Comparison of ENCODE assay signal across 22 mouse cellular contexts in genomic region chr10:71197036-71197785, GRCm38 (mm10). TPM values are rescaled to one million over a fixed set of nuclear protein-coding genes. Genes with fewer than 3 reads are reported as not detected.
DNase-seq lines count a peak whose midpoint lies in the region; ATAC-seq and TF ChIP-seq lines count a peak whose summit lies in the region.
"Had no signal": no experiment of that assay in that cellular context is flagged by ENCODE, and none has a peak within 500 bp of the region (broad histone marks: within the 10 kb centered on the region; RNA-seq: fewer than 3 reads in every experiment).

No protein-coding gene starts in this region.

- DNase-seq in heart, adult 2 months: peak in 1 of 2 experiments; percentile 17
- peak; percentile 38 for DNase-seq in kidney, postnatal 10 days
- no peak for DNase-seq in kidney, adult 18-20 months
- peak; percentile 27 for DNase-seq in R1 (ENCODE audit: low read depth, low spot score)
- DNase-seq in heart, postnatal 0 days (ENCODE audit: low spot score): no peak
- DNase-seq in adrenal gland, adult 18-20 months (ENCODE audit: low spot score in 2 of 2): no peak
- no peak for DNase-seq in limb, embryonic 10.5 days (ENCODE audit: low spot score)
- DNase-seq: adrenal gland, postnatal 36 days; cerebellum, adult 9-10 months; midbrain, embryonic 14.5 days; thymus, postnatal 4 days had no signal

- 43% methylated on average over 14 of the region's 14 CpGs for WGBS in heart, adult 2 months
- 53% methylated on average over 14 of the region's 14 CpGs for WGBS in heart, embryonic 12.5 days
- WGBS in heart, postnatal 0 days: 52% methylated on average over 14 of the region's 14 CpGs
- 71% methylated on average over 14 of the region's 14 CpGs for WGBS in limb, embryonic 10.5 days

- H3K4me1 ChIP-seq in heart, adult 2 months (ENCODE audit: control insufficient read depth, insufficient read depth, low read length): peaks cover 9% of the 10 kb centered on the region
- H3K4me1 ChIP-seq in heart, embryonic 12.5 days (replicated peaks): peaks cover 20% of the 10 kb centered on the region
- peaks cover 7% of the 10 kb centered on the region; the same call in 1 of the 2 replicates for H3K4me1 ChIP-seq in heart, postnatal 0 days (ENCODE audit: control insufficient read depth, insufficient read depth)
- no peaks in the 10 kb centered on the region for H3K4me1 ChIP-seq in limb, embryonic 10.5 days
- H3K4me1 ChIP-seq: embryonic facial prominence, embryonic 12.5 days; limb, embryonic 15.5 days had no signal

- H3K9me3 ChIP-seq in heart, embryonic 12.5 days (replicated peaks): no peaks in the 10 kb centered on the region
- no peaks in the 10 kb centered on the region for H3K9me3 ChIP-seq in heart, postnatal 0 days (replicated peaks; ENCODE audit: control insufficient read depth, low read length)
- H3K9me3 ChIP-seq in limb, embryonic 10.5 days (replicated peaks): no peaks in the 10 kb centered on the region
- H3K9me3 ChIP-seq: embryonic facial prominence, embryonic 12.5 days; forebrain, embryonic 15.5 days; hindbrain, embryonic 12.5 days; limb, embryonic 15.5 days; neural tube, embryonic 15.5 days had no signal

- H3K9ac ChIP-seq in heart, adult 2 months (ENCODE audit: low read depth, low read length): no peak overlapping the region
- H3K9ac ChIP-seq in heart, embryonic 12.5 days: no peak overlapping the region
- H3K9ac ChIP-seq in heart, postnatal 0 days (replicated peaks; ENCODE audit: low read depth, low read length): no peak overlapping the region
- H3K9ac ChIP-seq: embryonic facial prominence, embryonic 12.5 days; forebrain, embryonic 15.5 days; hindbrain, embryonic 12.5 days; limb, embryonic 15.5 days; neural tube, embryonic 15.5 days had no signal

- H3K27ac ChIP-seq in heart, adult 2 months: peak overlapping the region; percentile 15; the same call in 1 of the 2 replicates
- H3K27ac ChIP-seq in heart, embryonic 12.5 days (ENCODE audit: poor library complexity, severe bottlenecking): no peak overlapping the region
- H3K27ac ChIP-seq in heart, postnatal 0 days (ENCODE audit: low read depth): peak overlapping the region; percentile 20; the same call in 1 of the 2 replicates
- no peak overlapping the region for H3K27ac ChIP-seq in limb, embryonic 10.5 days
- H3K27ac ChIP-seq: embryonic facial prominence, embryonic 12.5 days; forebrain, embryonic 15.5 days; hindbrain, embryonic 12.5 days; limb, embryonic 15.5 days; neural tube, embryonic 15.5 days had no signal

- H3K4me2 ChIP-seq in heart, embryonic 12.5 days: no peak overlapping the region
- H3K4me2 ChIP-seq in heart, postnatal 0 days (ENCODE audit: low read depth, low read length): no peak overlapping the region
- H3K4me2 ChIP-seq: embryonic facial prominence, embryonic 12.5 days; forebrain, embryonic 15.5 days; hindbrain, embryonic 12.5 days; limb, embryonic 15.5 days; neural tube, embryonic 15.5 days had no signal

- intact Hi-C loops in heart, adult 2 months (cut with DNase I): loop anchor here (5.0 kb wide), 1 partner anchor 230 kb away; no protein-coding TSS in a partner anchor

- no peaks in the 10 kb centered on the region for H3K27me3 ChIP-seq in heart, adult 2 months (ENCODE audit: control insufficient read depth, insufficient read depth, low read length)
- no peaks in the 10 kb centered on the region for H3K27me3 ChIP-seq in heart, embryonic 12.5 days (replicated peaks)
- no peaks in the 10 kb centered on the region for H3K27me3 ChIP-seq in heart, postnatal 0 days (ENCODE audit: control insufficient read depth, insufficient read depth, low read length)
- no peaks in the 10 kb centered on the region for H3K27me3 ChIP-seq in limb, embryonic 10.5 days (ENCODE audit: low read depth, poor library complexity, severe bottlenecking)
- H3K27me3 ChIP-seq: CH12.LX; embryonic facial prominence, embryonic 12.5 days; forebrain, embryonic 15.5 days; hindbrain, embryonic 12.5 days; limb, embryonic 15.5 days; neural tube, embryonic 15.5 days had no signal

- H3K4me3 ChIP-seq in heart, adult 2 months: no peak overlapping the region
- H3K4me3 ChIP-seq in heart, embryonic 12.5 days: no peak overlapping the region
- H3K4me3 ChIP-seq in heart, postnatal 0 days (ENCODE audit: low read depth, low read length): no peak overlapping the region
- no peak overlapping the region for H3K4me3 ChIP-seq in limb, embryonic 10.5 days
- H3K4me3 ChIP-seq: embryonic facial prominence, embryonic 12.5 days; forebrain, embryonic 15.5 days; hindbrain, embryonic 12.5 days; limb, embryonic 15.5 days; myocyte; neural tube, embryonic 15.5 days had no signal

- no peak for TF ChIP-seq CTCF in heart, adult 2 months (IDR thresholded peaks at IDR 0.05)
- no peak for TF ChIP-seq CTCF in heart, postnatal 0 days (IDR thresholded peaks at IDR 0.05; ENCODE audit: low read depth)

- no peaks in the 10 kb centered on the region for H3K79me2 ChIP-seq in heart, adult 2 months (replicated peaks; ENCODE audit: control insufficient read depth, insufficient read depth, low read length)

- H3K36me3 ChIP-seq in heart, adult 2 months (ENCODE audit: control insufficient read depth, insufficient read depth, low read length): no peaks in the 10 kb centered on the region
- H3K36me3 ChIP-seq in heart, embryonic 12.5 days: no peaks in the 10 kb centered on the region
- no peaks in the 10 kb centered on the region for H3K36me3 ChIP-seq in heart, postnatal 0 days (replicated peaks; ENCODE audit: control insufficient read depth, insufficient read depth, low read length)
- no peaks in the 10 kb centered on the region for H3K36me3 ChIP-seq in limb, embryonic 10.5 days
- H3K36me3 ChIP-seq: embryonic facial prominence, embryonic 12.5 days; forebrain, embryonic 15.5 days; hindbrain, embryonic 12.5 days; limb, embryonic 15.5 days; neural tube, embryonic 15.5 days had no signal

- no peak for ATAC-seq in heart, embryonic 12.5 days (ENCODE audit: insufficient number of reproducible peaks, low FRiP score)
- ATAC-seq in heart, postnatal 0 days (ENCODE audit: insufficient read depth, low read depth): no peak
- ATAC-seq: forebrain, embryonic 15.5 days; lung, postnatal 0 days had no signal

- no peak for TF ChIP-seq EP300 in heart, adult 2 months (IDR thresholded peaks at IDR 0.05; ENCODE audit: insufficient read depth, low read depth, low read length)
- no peak for TF ChIP-seq EP300 in heart, postnatal 0 days (IDR thresholded peaks at IDR 0.05; ENCODE audit: low read depth)

- no peak for TF ChIP-seq POLR2A in heart, adult 2 months (IDR thresholded peaks at IDR 0.05; ENCODE audit: insufficient read depth, low read depth, low read length)

RNA-seq across cellular contexts. Expression of gene Bicc1, which starts 37.7 kb away (rescaled TPM):
- total RNA-seq in heart, adult 2 months (2021): 10 to 100 TPM; 14.6 to 17.1 TPM
- 13.7 and 18.7 TPM in 2 replicates for polyA plus RNA-seq in heart, adult 2 months (2012; rRNA removed)
- 21.7 and 24.2 TPM in 2 replicates for polyA plus RNA-seq in heart, embryonic 12.5 days (2016; fragmentation: Nextera tagmentation; extraction: Ambion mirVana)
- 12.3 and 13.3 TPM in 2 replicates for total RNA-seq in heart, postnatal 0 days (2014; rRNA removed; ENCODE audit: low replicate concordance)
- 11.3 and 12.3 TPM in 2 replicates for polyA plus RNA-seq in heart, postnatal 0 days (2015; fragmentation: Nextera tagmentation; extraction: Ambion mirVana)
- total RNA-seq in adrenal gland, adult 18-20 months (2021): 10 to 100 TPM; 10.2 to 10.8 TPM
- 3.0 and 4.5 TPM in 2 replicates for polyA plus RNA-seq in limb, embryonic 10.5 days (2016; fragmentation: Nextera tagmentation; extraction: Ambion mirVana)
- total RNA-seq: CH12.LX; granulocyte monocyte progenitor cell, adult 5-6 weeks; megakaryocyte, adult 5-6 weeks had no signal

RNA-seq across cellular contexts. Expression of gene Tfam, which starts 40.9 kb away (rescaled TPM):
- 10 to 100 TPM; 61.0 to 67.5 TPM for total RNA-seq in heart, adult 2 months (2021)
- 8.6 and 13.1 TPM in 2 replicates for polyA plus RNA-seq in heart, adult 2 months (2012; rRNA removed)
- polyA plus RNA-seq in heart, embryonic 12.5 days (2016; fragmentation: Nextera tagmentation; extraction: Ambion mirVana): 60.0 and 63.7 TPM in 2 replicates
- 11.9 and 13.1 TPM in 2 replicates for total RNA-seq in heart, postnatal 0 days (2014; rRNA removed; ENCODE audit: low replicate concordance)
- polyA plus RNA-seq in heart, postnatal 0 days (2015; fragmentation: Nextera tagmentation; extraction: Ambion mirVana): 41.9 and 49.7 TPM in 2 replicates
- 10 to 100 TPM; 42.8 to 57.0 TPM for total RNA-seq in adrenal gland, adult 18-20 months (2021)
- polyA plus RNA-seq in limb, embryonic 10.5 days (2016; fragmentation: Nextera tagmentation; extraction: Ambion mirVana): 90.7 and 91.3 TPM in 2 replicates

Comparison
In these comparisons a context has a peak if more than half of its experiments do, and no peak if none do; other contexts are left out.
1. DNase-seq: peak in kidney, postnatal 10 days (single experiment) and R1 (single experiment); none in kidney, adult 18-20 months (single experiment), heart, postnatal 0 days (single experiment), adrenal gland, adult 18-20 months (0 of 2) and limb, embryonic 10.5 days (single experiment).
2. H3K27ac ChIP-seq: peak in heart, adult 2 months (single experiment) and heart, postnatal 0 days (single experiment); none in heart, embryonic 12.5 days (single experiment) and limb, embryonic 10.5 days (single experiment).